12 mouse cellular contexts compared by ENCODE assay signal in genomic region chr5:31967526-31967925, GRCm38 (mm10).
DNase-seq lines count a peak whose midpoint lies in the region; ATAC-seq and TF ChIP-seq lines count a peak whose summit lies in the region.
"Had no signal": no experiment of that assay in that cellular context is flagged by ENCODE, and none has a peak within 500 bp of the region (broad histone marks: within the 10 kb centered on the region; RNA-seq: fewer than 3 reads in every experiment).

No protein-coding gene starts in this region.

- no peak for TF ChIP-seq CTCF in lung, postnatal 0 days (IDR thresholded peaks at IDR 0.05)
- no peak for TF ChIP-seq CTCF in stomach, postnatal 0 days (IDR thresholded peaks at IDR 0.05; ENCODE audit: low read depth)
- TF ChIP-seq CTCF in left cerebral cortex, adult 2 months (IDR thresholded peaks at IDR 0.05), result no peak

- H3K4me2 ChIP-seq in embryonic facial prominence, embryonic 15.5 days (replicated peaks), result no peak overlapping the region
- H3K4me2 ChIP-seq in lung, postnatal 0 days (replicated peaks; ENCODE audit: low read depth, low read length), result no peak overlapping the region
- no peak overlapping the region for H3K4me2 ChIP-seq in intestine, embryonic 15.5 days (replicated peaks)
- H3K4me2 ChIP-seq in stomach, postnatal 0 days (replicated peaks; ENCODE audit: low read depth), result no peak overlapping the region
- H3K4me2 ChIP-seq: heart, embryonic 12.5 days; lung, embryonic 15.5 days had no signal

- H3K27me3 ChIP-seq in embryonic facial prominence, embryonic 15.5 days, result no peaks in the 10 kb centered on the region
- H3K27me3 ChIP-seq in embryonic facial prominence, embryonic 10.5 days (replicated peaks; ENCODE audit: low read depth, poor library complexity, severe bottlenecking), result no peaks in the 10 kb centered on the region
- no peaks in the 10 kb centered on the region for H3K27me3 ChIP-seq in lung, postnatal 0 days (replicated peaks; ENCODE audit: insufficient read depth, low read length)
- no peaks in the 10 kb centered on the region for H3K27me3 ChIP-seq in intestine, embryonic 15.5 days (replicated peaks)
- no peaks in the 10 kb centered on the region for H3K27me3 ChIP-seq in stomach, postnatal 0 days (ENCODE audit: control insufficient read depth, insufficient read depth, low read length)
- H3K27me3 ChIP-seq: heart, embryonic 12.5 days; lung, embryonic 15.5 days had no signal

- no peak for ATAC-seq in embryonic facial prominence, embryonic 15.5 days (ENCODE audit: insufficient number of reproducible peaks, low FRiP score, low TSS enrichment, low read depth)
- ATAC-seq in lung, postnatal 0 days, result 0 out of 2 replicates have a peak, but pooled peaks have one; percentile 7
- ATAC-seq in intestine, embryonic 15.5 days, result peak; percentile 48
- ATAC-seq in stomach, postnatal 0 days (ENCODE audit: low FRiP score, low TSS enrichment), result peak; percentile 79

- WGBS in embryonic facial prominence, embryonic 15.5 days, result 78% methylated on average over 4 of the region's 4 CpGs
- 86% methylated on average over 4 of the region's 4 CpGs for WGBS in embryonic facial prominence, embryonic 10.5 days
- WGBS in lung, postnatal 0 days, result 75% methylated on average over 4 of the region's 4 CpGs
- 79% methylated on average over 4 of the region's 4 CpGs for WGBS in intestine, embryonic 15.5 days
- 61% methylated on average over 4 of the region's 4 CpGs for WGBS in stomach, postnatal 0 days

- intact Hi-C loops in left cerebral cortex, adult 2 months (cut with DNase I), result no loop called here

- H3K9me3 ChIP-seq in embryonic facial prominence, embryonic 15.5 days (replicated peaks), result no peaks in the 10 kb centered on the region
- no peaks in the 10 kb centered on the region for H3K9me3 ChIP-seq in embryonic facial prominence, embryonic 10.5 days
- no peaks in the 10 kb centered on the region for H3K9me3 ChIP-seq in lung, postnatal 0 days (ENCODE audit: low read length)
- no peaks in the 10 kb centered on the region for H3K9me3 ChIP-seq in intestine, embryonic 15.5 days
- no peaks in the 10 kb centered on the region for H3K9me3 ChIP-seq in stomach, postnatal 0 days (ENCODE audit: control insufficient read depth, low read length)
- H3K9me3 ChIP-seq: heart, embryonic 12.5 days; hindbrain, embryonic 10.5 days; lung, embryonic 15.5 days had no signal

- peak overlapping the region; percentile 44 for H3K27ac ChIP-seq in embryonic facial prominence, embryonic 15.5 days (replicated peaks)
- H3K27ac ChIP-seq in embryonic facial prominence, embryonic 10.5 days (replicated peaks), result no peak overlapping the region
- peak overlapping the region; percentile 73 for H3K27ac ChIP-seq in lung, postnatal 0 days (ENCODE audit: low read length)
- peak overlapping the region; percentile 88 for H3K27ac ChIP-seq in intestine, embryonic 15.5 days
- H3K27ac ChIP-seq in stomach, postnatal 0 days (replicated peaks), result peak overlapping the region; percentile 92
- no peak overlapping the region for H3K27ac ChIP-seq in left cerebral cortex, adult 2 months
- H3K27ac ChIP-seq: hindbrain, embryonic 10.5 days; lung, embryonic 15.5 days had no signal

- H3K9ac ChIP-seq in embryonic facial prominence, embryonic 15.5 days, result no peak overlapping the region
- H3K9ac ChIP-seq in lung, postnatal 0 days (replicated peaks; ENCODE audit: low read depth), result no peak overlapping the region
- H3K9ac ChIP-seq in intestine, embryonic 15.5 days, result no peak overlapping the region
- H3K9ac ChIP-seq in stomach, postnatal 0 days (ENCODE audit: low read length), result peak overlapping the region; percentile 27; the same call in 1 of the 2 replicates
- H3K9ac ChIP-seq: heart, embryonic 12.5 days; lung, embryonic 15.5 days had no signal

- H3K4me1 ChIP-seq in embryonic facial prominence, embryonic 15.5 days, result peaks cover 10% of the 10 kb centered on the region; the same call in 1 of the 2 replicates
- H3K4me1 ChIP-seq in embryonic facial prominence, embryonic 10.5 days, result peaks cover 3% of the 10 kb centered on the region
- no peaks in the 10 kb centered on the region for H3K4me1 ChIP-seq in lung, postnatal 0 days (ENCODE audit: insufficient read depth, low read depth, low read length)
- H3K4me1 ChIP-seq in intestine, embryonic 15.5 days (replicated peaks), result no peaks in the 10 kb centered on the region; the same call in 1 of the 2 replicates
- H3K4me1 ChIP-seq in stomach, postnatal 0 days (replicated peaks; ENCODE audit: control insufficient read depth, insufficient read depth), result no peaks in the 10 kb centered on the region
- H3K4me1 ChIP-seq: heart, embryonic 12.5 days; lung, embryonic 15.5 days had no signal

- no peak for TF ChIP-seq EP300 in lung, postnatal 0 days (IDR thresholded peaks at IDR 0.05)
- no peak for TF ChIP-seq EP300 in stomach, postnatal 0 days (optimal IDR thresholded peaks at IDR 0.05)

- no peak overlapping the region for H3K4me3 ChIP-seq in embryonic facial prominence, embryonic 15.5 days (replicated peaks)
- H3K4me3 ChIP-seq in embryonic facial prominence, embryonic 10.5 days, result no peak overlapping the region
- H3K4me3 ChIP-seq in lung, postnatal 0 days (ENCODE audit: low read depth, low read length), result no peak overlapping the region
- H3K4me3 ChIP-seq in intestine, embryonic 15.5 days (replicated peaks), result no peak overlapping the region
- no peak overlapping the region for H3K4me3 ChIP-seq in stomach, postnatal 0 days (ENCODE audit: low read depth, low read length)
- no peak overlapping the region for H3K4me3 ChIP-seq in left cerebral cortex, adult 2 months
- H3K4me3 ChIP-seq: heart, embryonic 12.5 days; hindbrain, embryonic 10.5 days; lung, embryonic 15.5 days had no signal

- no peak for DNase-seq in embryonic facial prominence, embryonic 10.5 days (ENCODE audit: low spot score)
- no peak for DNase-seq in lung, postnatal 0 days (ENCODE audit: low spot score)
- no peak for DNase-seq in lung, postnatal 25 days (ENCODE audit: low spot score)
- DNase-seq in stomach, postnatal 0 days (ENCODE audit: low spot score), result peak; percentile 80
- DNase-seq in right cerebral cortex, postnatal 10 days (ENCODE audit: low spot score in 2 of 2), result no peak
- no peak for DNase-seq in left cerebral cortex, adult 2 months (ENCODE audit: extremely low spot score in 1 of 2, low spot score in 2 of 2)
- DNase-seq: right cerebral cortex, postnatal 14 days had no signal

- H3K36me3 ChIP-seq in embryonic facial prominence, embryonic 15.5 days, result no peaks in the 10 kb centered on the region
- H3K36me3 ChIP-seq in embryonic facial prominence, embryonic 10.5 days (replicated peaks), result no peaks in the 10 kb centered on the region
- no peaks in the 10 kb centered on the region for H3K36me3 ChIP-seq in lung, postnatal 0 days (ENCODE audit: insufficient read depth, low read length)
- no peaks in the 10 kb centered on the region for H3K36me3 ChIP-seq in intestine, embryonic 15.5 days
- no peaks in the 10 kb centered on the region for H3K36me3 ChIP-seq in stomach, postnatal 0 days (ENCODE audit: control insufficient read depth, insufficient read depth, low read length)
- H3K36me3 ChIP-seq: heart, embryonic 12.5 days; hindbrain, embryonic 10.5 days; lung, embryonic 15.5 days had no signal

Comparison
In these comparisons a context has a peak if more than half of its experiments do, and no peak if none do; other contexts are left out.
1. H3K27ac ChIP-seq: peak in embryonic facial prominence, embryonic 15.5 days (single experiment), lung, postnatal 0 days (single experiment), intestine, embryonic 15.5 days (single experiment) and stomach, postnatal 0 days (single experiment); none in embryonic facial prominence, embryonic 10.5 days (single experiment) and left cerebral cortex, adult 2 months (single experiment).